Mouse (Mus musculus) hindbrain, embryonic 13.5 days (tissue): Measurements from ENCODE around the gene Atxn1. TPM values are rescaled to one million over a fixed set of nuclear protein-coding genes. Genes with fewer than 3 reads are reported as not detected.

ENCODE experiments used
- ATAC-seq: fragments of 200-750 bp; cut with Nextera tagmentation; 2 replicates; pipeline ENCODE4 v1.8.0; 2017; ENCODE audit warnings: moderate TSS enrichment; ENCODE audit not compliant: low FRiP score
- H3K27ac ChIP-seq: fragments of 300-500 bp; sonication (generic); 2 replicates; pipeline ENCODE4 v1.5.1; 2015; ENCODE audit warnings: inconsistent platforms, mild to moderate bottlenecking, moderate library complexity
- H3K27me3 ChIP-seq: fragments of 300-500 bp; sonication (generic); 2 replicates; pipeline ENCODE4 v1.6.1; 2015; ENCODE audit warnings: mild to moderate bottlenecking, inconsistent platforms
- H3K36me3 ChIP-seq: fragments of 300-500 bp; sonication (generic); 2 replicates; pipeline ENCODE4 v1.6.1; 2015; ENCODE audit warnings: mild to moderate bottlenecking, inconsistent platforms
- H3K4me1 ChIP-seq: fragments of 300-500 bp; sonication (generic); replicated peaks from 2 replicates; pipeline ENCODE4 v1.6.1; 2015; ENCODE audit warnings: inconsistent platforms
- H3K4me2 ChIP-seq: fragments of 300-500 bp; sonication (generic); 2 replicates; pipeline ENCODE4 v1.6.1; 2015; ENCODE audit warnings: inconsistent platforms, mild to moderate bottlenecking, moderate library complexity
- H3K4me3 ChIP-seq: fragments of 300-500 bp; sonication (generic); 2 replicates; pipeline ENCODE4 v1.5.1; 2015; ENCODE audit warnings: mild to moderate bottlenecking, inconsistent platforms
- H3K9ac ChIP-seq: fragments of 300-500 bp; sonication (generic); 2 replicates; pipeline ENCODE4 v1.6.1; 2015; ENCODE audit warnings: mild to moderate bottlenecking, inconsistent platforms
- H3K9me3 ChIP-seq: fragments of 300-500 bp; sonication (generic); 2 replicates; pipeline ENCODE4 v1.6.1; 2016; ENCODE audit warnings: inconsistent platforms
- WGBS: fragments of 180-500 bp; shearing (Covaris S2); methylation state at CpG from one replicate; pipeline ENCODE4 v1.1.7; 2015; 5-methylcytosine and 5-hydroxymethylcytosine counted together
- polyA plus RNA-seq: library from polyadenylated mRNA; unstranded; fragments of >200 nt; fragmentation: Nextera tagmentation; extraction: Ambion mirVana; gene quantifications from 2 replicates; pipeline ENCODE4 v1.2.1, GENCODE M21; 2015

Atxn1 gene
- polyA plus RNA-seq, 1 experiment from 2014 or later: 8.1 TPM

DNA sequence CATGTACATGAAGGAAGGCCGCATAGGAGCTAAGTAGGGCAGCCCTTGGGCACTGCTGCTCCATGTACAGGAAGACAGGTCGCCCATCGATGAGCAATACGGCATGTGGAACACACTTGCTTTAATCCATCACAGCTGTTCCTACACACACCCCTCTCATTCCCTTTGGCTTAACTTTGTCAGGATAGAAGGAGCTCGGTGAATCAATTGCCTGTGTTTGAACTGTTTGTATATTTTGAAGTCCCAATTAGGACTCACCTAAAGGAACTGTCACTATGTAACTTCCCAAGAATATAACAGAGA, 84.3 kb downstream of the Atxn1 start:
- Histone ChIP-seq H3K4me1 (peaks cover 27% of the 10 kb centered on the region), H3K27ac (no peak overlapping the region), H3K9ac (no peak overlapping the region), H3K27me3 (no peaks in the 10 kb centered on the region), H3K9me3 (no peaks in the 10 kb centered on the region), H3K4me2 (no peak overlapping the region), H3K4me3 (no peak overlapping the region), H3K36me3 (no peaks in the 10 kb centered on the region)
- no peak for ATAC-seq
- WGBS: 82% methylated on average over 5 of the region's 5 CpGs

DNA sequence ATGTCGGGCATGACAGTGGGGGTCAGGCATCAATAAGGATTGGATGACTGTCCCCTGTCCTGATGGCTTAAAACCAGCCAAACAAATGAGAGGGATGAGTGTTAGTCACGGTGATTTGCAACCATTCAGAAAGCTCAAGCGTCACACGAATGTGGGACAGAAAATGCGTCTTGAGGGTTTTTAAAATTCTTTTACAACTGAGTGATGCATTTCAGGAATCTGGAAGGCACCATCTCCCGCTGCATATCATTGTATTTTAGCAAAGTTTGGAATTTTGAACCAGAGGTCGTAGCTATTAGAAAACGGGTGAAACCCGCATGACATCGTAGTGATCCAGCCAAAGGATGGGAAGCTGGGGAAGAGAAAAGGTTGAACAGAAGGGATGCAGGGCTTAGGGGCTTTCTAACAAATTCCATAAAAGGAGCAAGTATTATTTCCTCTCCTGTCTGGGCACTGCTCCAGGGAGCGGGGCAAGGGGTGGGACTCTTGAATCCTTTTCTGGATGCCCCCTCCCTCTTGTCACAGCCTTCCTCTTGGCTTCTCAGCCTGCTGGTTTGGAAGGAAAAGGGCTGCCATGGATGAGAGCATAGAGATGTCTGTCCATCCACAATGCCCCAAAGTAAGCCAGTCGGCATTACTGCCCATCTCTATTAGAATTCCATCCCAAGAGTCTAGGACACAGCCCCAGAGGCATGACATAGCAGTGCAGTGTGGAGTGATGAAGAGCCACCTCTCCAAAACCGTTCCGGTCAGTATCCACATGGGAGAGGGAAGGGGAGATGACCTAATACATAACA, 84.9 kb downstream of the Atxn1 start:
- 47% methylated on average over 14 of the region's 14 CpGs for WGBS
- no peak overlapping the region for H3K4me3 ChIP-seq
- no peak for ATAC-seq
- no peaks in the 10 kb centered on the region for H3K27me3 ChIP-seq
- H3K27ac ChIP-seq: no peak overlapping the region
- no peaks in the 10 kb centered on the region for H3K36me3 ChIP-seq
- no peaks in the 10 kb centered on the region for H3K9me3 ChIP-seq
- no peak overlapping the region for H3K4me2 ChIP-seq
- no peak overlapping the region for H3K9ac ChIP-seq
- H3K4me1 ChIP-seq: peaks cover 27% of the 10 kb centered on the region

DNA sequence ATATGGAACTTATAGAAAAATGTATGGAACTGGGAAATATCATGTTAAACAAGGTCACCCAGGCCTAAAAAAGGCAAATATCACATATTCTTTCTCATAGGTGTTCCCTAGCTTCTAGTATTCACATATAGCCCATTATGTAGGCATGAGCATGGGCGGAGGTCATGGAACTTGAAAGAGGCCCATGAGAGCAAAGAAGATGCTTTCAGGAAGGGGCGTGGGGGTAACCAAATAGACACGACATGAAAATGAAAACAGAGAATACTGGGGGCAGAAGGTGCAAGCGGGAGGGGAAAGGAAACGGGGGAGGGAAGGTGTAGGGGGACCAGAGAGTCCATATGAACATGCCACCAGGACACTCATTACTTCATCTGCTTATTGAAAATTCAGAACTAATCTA, 87.9 kb downstream of the Atxn1 start:
- no peak for ATAC-seq

GRCm38 (mm10) chr13:45876368-45876760, 88.4 kb downstream of the Atxn1 start:
- Histone ChIP-seq H3K9ac (no peak overlapping the region), H3K27me3 (no peaks in the 10 kb centered on the region), H3K4me2 (no peak overlapping the region), H3K27ac (no peak overlapping the region), H3K36me3 (no peaks in the 10 kb centered on the region), H3K4me1 (peaks cover 16% of the 10 kb centered on the region), H3K9me3 (no peaks in the 10 kb centered on the region), H3K4me3 (no peak overlapping the region)
- ATAC-seq: no peak
- WGBS: 91% methylated on average over 2 of the region's 2 CpGs

More for the DNA sequence above, 87.9 kb downstream of the Atxn1 start:
- Histone ChIP-seq H3K9ac (no peak overlapping the region), H3K36me3 (no peaks in the 10 kb centered on the region), H3K27me3 (no peaks in the 10 kb centered on the region), H3K4me1 (peaks cover 16% of the 10 kb centered on the region), H3K9me3 (no peaks in the 10 kb centered on the region), H3K4me3 (no peak overlapping the region), H3K27ac (no peak overlapping the region), H3K4me2 (no peak overlapping the region)
- WGBS: 78% methylated on average over 5 of the region's 5 CpGs

GRCm38 (mm10) chr13:45875686-45876367, 89.0 kb downstream of the Atxn1 start:
- Histone ChIP-seq H3K27me3 (no peaks in the 10 kb centered on the region), H3K9me3 (no peaks in the 10 kb centered on the region), H3K4me1 (peaks cover 16% of the 10 kb centered on the region), H3K27ac (no peak overlapping the region), H3K4me2 (no peak overlapping the region), H3K36me3 (no peaks in the 10 kb centered on the region), H3K4me3 (no peak overlapping the region), H3K9ac (no peak overlapping the region)
- 72% methylated on average over 6 of the region's 6 CpGs for WGBS
- ATAC-seq: no peak

DNA sequence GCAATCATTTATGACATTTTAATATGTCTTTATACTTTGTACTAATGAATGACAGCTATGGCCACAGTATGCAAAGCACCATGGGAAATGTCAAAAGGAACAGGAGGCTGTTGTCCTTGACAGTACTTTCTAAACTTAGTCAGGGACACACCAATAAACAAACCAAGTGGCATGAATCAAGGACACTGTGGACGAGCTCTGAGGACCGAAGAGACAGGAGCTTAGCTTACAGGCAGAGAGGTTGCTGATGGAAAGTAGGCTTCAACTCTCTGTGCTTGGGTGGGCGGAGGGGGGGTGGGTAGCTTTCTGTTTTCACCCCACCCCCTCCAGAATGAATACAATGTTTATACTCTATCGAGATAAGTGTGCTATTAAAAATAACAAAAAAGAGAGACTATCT, 90.6 kb downstream of the Atxn1 start:
- no peaks in the 10 kb centered on the region for H3K9me3 ChIP-seq
- 94% methylated on average over 4 of the region's 4 CpGs for WGBS
- H3K4me2 ChIP-seq: no peak overlapping the region
- no peak overlapping the region for H3K9ac ChIP-seq
- H3K27ac ChIP-seq: no peak overlapping the region
- no peaks in the 10 kb centered on the region for H3K36me3 ChIP-seq
- H3K4me1 ChIP-seq: no peaks in the 10 kb centered on the region
- no peak for ATAC-seq
- no peaks in the 10 kb centered on the region for H3K27me3 ChIP-seq
- no peak overlapping the region for H3K4me3 ChIP-seq

DNA sequence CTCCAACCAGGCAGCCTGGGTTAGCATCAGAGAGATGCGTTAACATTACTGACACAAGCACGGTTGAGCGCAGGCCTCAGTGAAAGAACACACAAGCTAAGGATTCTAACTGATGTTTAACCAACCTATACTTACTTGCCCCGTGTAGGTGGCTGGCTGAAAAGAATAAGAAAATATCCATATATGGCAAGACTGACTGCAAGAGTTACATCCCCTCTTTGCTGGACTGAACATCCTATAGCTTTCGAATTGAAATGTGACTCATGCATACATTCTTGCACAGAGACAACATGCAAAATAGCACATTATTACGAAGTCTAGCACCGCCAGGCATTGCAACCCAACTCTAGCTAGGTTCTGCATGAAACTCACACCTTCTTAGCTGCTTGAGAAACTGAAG, 91.8 kb downstream of the Atxn1 start:
- 94% methylated on average over 7 of the region's 7 CpGs for WGBS
- no peak overlapping the region for H3K4me2 ChIP-seq
- H3K9me3 ChIP-seq: no peaks in the 10 kb centered on the region
- no peak overlapping the region for H3K4me3 ChIP-seq
- H3K4me1 ChIP-seq: no peaks in the 10 kb centered on the region
- no peaks in the 10 kb centered on the region for H3K27me3 ChIP-seq
- no peak overlapping the region for H3K27ac ChIP-seq
- no peaks in the 10 kb centered on the region for H3K36me3 ChIP-seq
- no peak for ATAC-seq
- H3K9ac ChIP-seq: no peak overlapping the region

DNA sequence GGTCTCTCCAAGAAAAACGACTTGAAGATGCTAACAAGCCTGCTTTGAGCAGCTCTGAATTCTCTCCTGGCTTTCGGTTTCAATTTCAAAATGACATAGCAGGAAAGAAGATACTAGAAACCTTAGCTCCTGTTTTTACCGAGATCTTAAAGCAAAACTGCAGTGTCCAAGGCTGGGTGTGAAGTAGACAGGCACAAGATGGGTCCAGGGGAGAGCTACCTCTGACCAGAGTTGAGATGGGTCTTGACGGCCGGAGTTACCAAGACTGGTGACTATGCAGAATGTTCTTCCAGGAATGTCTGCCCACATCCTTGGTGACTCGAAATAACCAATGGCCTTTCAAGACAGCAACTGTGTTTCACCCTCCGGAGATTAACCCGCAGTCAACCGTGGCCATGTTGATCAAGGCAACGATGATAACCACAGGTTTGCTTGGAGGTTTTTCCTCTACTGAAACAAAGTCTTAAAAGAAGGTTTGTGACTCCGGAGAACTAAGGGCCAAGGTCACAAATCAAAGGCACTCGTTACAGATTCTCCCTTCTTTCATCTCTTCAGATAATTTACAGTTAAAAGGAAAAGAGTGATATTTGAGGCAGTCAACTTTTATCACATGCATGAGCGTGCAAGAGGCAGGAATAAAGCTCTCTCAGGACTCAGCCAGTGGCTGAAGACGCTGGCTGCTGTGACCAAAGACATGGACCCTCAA, 92.6 kb downstream of the Atxn1 start:
- no peaks in the 10 kb centered on the region for H3K27me3 ChIP-seq
- H3K9me3 ChIP-seq: no peaks in the 10 kb centered on the region
- no peak overlapping the region for H3K9ac ChIP-seq
- WGBS: 91% methylated on average over 14 of the region's 14 CpGs
- no peak overlapping the region for H3K4me2 ChIP-seq
- H3K36me3 ChIP-seq: no peaks in the 10 kb centered on the region
- ATAC-seq: no peak
- no peaks in the 10 kb centered on the region for H3K4me1 ChIP-seq
- H3K27ac ChIP-seq: no peak overlapping the region
- H3K4me3 ChIP-seq: no peak overlapping the region

GRCm38 (mm10) chr13:45871554-45871953, 93.3 kb downstream of the Atxn1 start:
- 79% methylated on average over 7 of the region's 7 CpGs for WGBS
- Histone ChIP-seq H3K9me3 (no peaks in the 10 kb centered on the region), H3K4me2 (no peak overlapping the region), H3K36me3 (no peaks in the 10 kb centered on the region), H3K27ac (no peak overlapping the region), H3K9ac (no peak overlapping the region), H3K4me3 (no peak overlapping the region), H3K27me3 (no peaks in the 10 kb centered on the region), H3K4me1 (no peaks in the 10 kb centered on the region)
- no peak for ATAC-seq

- H3K36me3 ChIP-seq: no peaks in the 10 kb centered on the region
- no peak overlapping the region for H3K4me2 ChIP-seq
- no peak overlapping the region for H3K27ac ChIP-seq
- H3K9ac ChIP-seq: no peak overlapping the region
- H3K4me1 ChIP-seq: no peaks in the 10 kb centered on the region
- 85% methylated on average over 8 of the region's 8 CpGs for WGBS
- no peak overlapping the region for H3K4me3 ChIP-seq
- no peaks in the 10 kb centered on the region for H3K9me3 ChIP-seq
- no peaks in the 10 kb centered on the region for H3K27me3 ChIP-seq
- ATAC-seq: no peak
Observed at GRCm38 (mm10) chr13:45868886-45869285, 95.9 kb downstream of the Atxn1 start.

- no peak for ATAC-seq
- H3K27ac ChIP-seq: no peak overlapping the region
- H3K9me3 ChIP-seq: no peaks in the 10 kb centered on the region
- WGBS: 87% methylated on average over 14 of the region's 14 CpGs
- no peaks in the 10 kb centered on the region for H3K4me1 ChIP-seq
- no peak overlapping the region for H3K4me3 ChIP-seq
- H3K36me3 ChIP-seq: no peaks in the 10 kb centered on the region
- H3K4me2 ChIP-seq: no peak overlapping the region
- no peak overlapping the region for H3K9ac ChIP-seq
- H3K27me3 ChIP-seq: no peaks in the 10 kb centered on the region
Observed at GRCm38 (mm10) chr13:45867273-45867672, 97.5 kb downstream of the Atxn1 start.

GRCm38 (mm10) chr13:45866615-45867245, 98.1 kb downstream of the Atxn1 start:
- no peaks in the 10 kb centered on the region for H3K36me3 ChIP-seq
- WGBS: 96% methylated on average over 8 of the region's 8 CpGs
- no peak overlapping the region for H3K4me2 ChIP-seq
- no peaks in the 10 kb centered on the region for H3K27me3 ChIP-seq
- H3K4me3 ChIP-seq: no peak overlapping the region
- no peaks in the 10 kb centered on the region for H3K9me3 ChIP-seq
- H3K9ac ChIP-seq: no peak overlapping the region
- ATAC-seq: no peak
- H3K4me1 ChIP-seq: 0 out of 2 replicates have a peak, but pooled peaks cover 1% of the 10 kb centered on the region
- no peak overlapping the region for H3K27ac ChIP-seq
